Mouse (Mus musculus) liver, adult 2 months (tissue): ENCODE measurements at regions not wholly inside any gene's neighbourhood (a gene's known extent, or its start where the extent isn't known, plus 50 kb on each side); places are given as distances from the start of the nearest gene placed in this dataset.

Source experiments
- CTCF ChIP-seq: fragments of 200-500 bp; IDR thresholded peaks from 2 replicates; pipeline ENCODE4 v1.5.1; 2011; ENCODE audit warnings: low read depth, low read length, control low read depth
- POLR2A ChIP-seq: fragments of 200-500 bp; IDR thresholded peaks from 2 replicates; pipeline ENCODE4 v1.6.1; 2011; ENCODE audit warnings: low read length, control low read depth; ENCODE audit not compliant: insufficient read depth; ENCODE audit errors: extremely low read depth

GRCm38 (mm10) chr13:69242544-69243296 lies 243.4 kb upstream of the Adcy2 start:
- no peak for TF ChIP-seq CTCF
- no peak for TF ChIP-seq POLR2A
